In genomic region chr2:129630978-129631660, GRCm38 (mm10) we compare ENCODE assay signal across 21 mouse cellular contexts. TPM values are rescaled to one million over a fixed set of nuclear protein-coding genes. Genes with fewer than 3 reads are reported as not detected.
DNase-seq lines count a peak whose midpoint lies in the region; ATAC-seq and TF ChIP-seq lines count a peak whose summit lies in the region.
"Had no signal": no experiment of that assay in that cellular context is flagged by ENCODE, and none has a peak within 500 bp of the region (broad histone marks: within the 10 kb centered on the region; RNA-seq: fewer than 3 reads in every experiment).

No protein-coding gene starts in this region.

- H3K27me3 ChIP-seq in forebrain, embryonic 10.5 days (ENCODE audit: poor library complexity, severe bottlenecking) = no peaks in the 10 kb centered on the region
- no peaks in the 10 kb centered on the region for H3K27me3 ChIP-seq in forebrain, embryonic 13.5 days
- no peaks in the 10 kb centered on the region for H3K27me3 ChIP-seq in lung, postnatal 0 days (replicated peaks; ENCODE audit: insufficient read depth, low read length)
- H3K27me3 ChIP-seq: limb, embryonic 12.5 days; liver, embryonic 12.5 days; midbrain, embryonic 13.5 days; neural tube, embryonic 12.5 days had no signal

- ATAC-seq in forebrain, embryonic 13.5 days = no peak
- no peak for ATAC-seq in lung, postnatal 0 days
- no peak for ATAC-seq in frontal cortex, adult (ENCODE audit: low TSS enrichment)
- ATAC-seq: hindbrain, postnatal 0 days; intestine, embryonic 16.5 days; liver, embryonic 12.5 days; midbrain, embryonic 13.5 days had no signal

- H3K36me3 ChIP-seq in forebrain, embryonic 10.5 days (replicated peaks) = peaks cover 22% of the 10 kb centered on the region
- H3K36me3 ChIP-seq in forebrain, embryonic 13.5 days (ENCODE audit: poor library complexity, severe bottlenecking) = peaks cover 21% of the 10 kb centered on the region
- H3K36me3 ChIP-seq in lung, postnatal 0 days (ENCODE audit: insufficient read depth, low read length) = no peaks in the 10 kb centered on the region

- no peak for TF ChIP-seq POLR2A in lung, adult 2 months (IDR thresholded peaks at IDR 0.05; ENCODE audit: borderline replicate concordance, extremely low read depth, low read depth, low read length)

- H3K4me1 ChIP-seq in forebrain, embryonic 10.5 days = no peaks in the 10 kb centered on the region
- H3K4me1 ChIP-seq in forebrain, embryonic 13.5 days = no peaks in the 10 kb centered on the region
- H3K4me1 ChIP-seq in lung, adult 2 months (ENCODE audit: control insufficient read depth, insufficient read depth, low read length) = peaks cover 12% of the 10 kb centered on the region
- peaks cover 4% of the 10 kb centered on the region; the same call in 1 of the 2 replicates for H3K4me1 ChIP-seq in lung, postnatal 0 days (ENCODE audit: insufficient read depth, low read depth, low read length)
- H3K4me1 ChIP-seq: limb, embryonic 12.5 days; midbrain, embryonic 13.5 days; neural tube, embryonic 12.5 days had no signal

- no peak overlapping the region for H3K9ac ChIP-seq in forebrain, embryonic 13.5 days
- H3K9ac ChIP-seq in lung, postnatal 0 days (replicated peaks; ENCODE audit: low read depth) = no peak overlapping the region
- H3K9ac ChIP-seq: limb, embryonic 12.5 days; liver, embryonic 12.5 days; lung, embryonic 14.5 days; midbrain, embryonic 13.5 days; neural tube, embryonic 12.5 days had no signal

- no peak overlapping the region for H3K27ac ChIP-seq in forebrain, embryonic 10.5 days
- H3K27ac ChIP-seq in forebrain, embryonic 13.5 days = no peak overlapping the region
- no peak overlapping the region for H3K27ac ChIP-seq in lung, postnatal 0 days (ENCODE audit: low read length)
- H3K27ac ChIP-seq: hindbrain, postnatal 0 days; layer of hippocampus, adult 2 months; limb, embryonic 12.5 days; liver, embryonic 12.5 days; midbrain, embryonic 13.5 days; neural tube, embryonic 12.5 days had no signal

- no peak for TF ChIP-seq CTCF in lung, adult 2 months (IDR thresholded peaks at IDR 0.05; ENCODE audit: insufficient read depth, low read length)
- TF ChIP-seq CTCF in lung, postnatal 0 days (IDR thresholded peaks at IDR 0.05) = no peak

- H3K4me3 ChIP-seq in forebrain, embryonic 10.5 days = no peak overlapping the region
- H3K4me3 ChIP-seq in forebrain, embryonic 13.5 days = no peak overlapping the region
- no peak overlapping the region for H3K4me3 ChIP-seq in lung, adult 2 months (replicated peaks; ENCODE audit: extremely low read depth, low read depth, low read length)
- no peak overlapping the region for H3K4me3 ChIP-seq in lung, postnatal 0 days (ENCODE audit: low read depth, low read length)
- H3K4me3 ChIP-seq: layer of hippocampus, adult 2 months; limb, embryonic 12.5 days; liver, embryonic 12.5 days; megakaryocyte, embryonic 14.5 days; midbrain, embryonic 13.5 days; neural tube, embryonic 12.5 days had no signal

- no peak for TF ChIP-seq EP300 in lung, postnatal 0 days (IDR thresholded peaks at IDR 0.05)

- DNase-seq in adrenal gland, adult 8-10 months = peak; percentile 35
- no peak for DNase-seq in adrenal gland, postnatal 25 days
- peak; percentile 11 for DNase-seq in forebrain, embryonic 10.5 days (ENCODE audit: extremely low spot score, low spot score)
- peak; percentile 4 for DNase-seq in lung, adult 2 months
- DNase-seq in lung, postnatal 0 days (ENCODE audit: low spot score) = no peak
- peak; percentile 34 for DNase-seq in adrenal gland, postnatal 14 days
- DNase-seq: kidney, adult 9 months; kidney, postnatal 14 days; lung, embryonic 14.5 days; lung, postnatal 36 days had no signal

- H3K4me2 ChIP-seq in forebrain, embryonic 13.5 days = no peak overlapping the region
- no peak overlapping the region for H3K4me2 ChIP-seq in lung, postnatal 0 days (replicated peaks; ENCODE audit: low read depth, low read length)
- H3K4me2 ChIP-seq: heart, embryonic 11.5 days; limb, embryonic 12.5 days; liver, embryonic 12.5 days; lung, embryonic 14.5 days; midbrain, embryonic 13.5 days; neural tube, embryonic 12.5 days had no signal

- H3K9me3 ChIP-seq in forebrain, embryonic 10.5 days = no peaks in the 10 kb centered on the region
- no peaks in the 10 kb centered on the region for H3K9me3 ChIP-seq in forebrain, embryonic 13.5 days (replicated peaks)
- H3K9me3 ChIP-seq in lung, postnatal 0 days (ENCODE audit: low read length) = no peaks in the 10 kb centered on the region
- H3K9me3 ChIP-seq: limb, embryonic 12.5 days; liver, embryonic 12.5 days; megakaryocyte, embryonic 14.5 days; midbrain, embryonic 13.5 days; neural tube, embryonic 12.5 days had no signal

- 93% methylated on average over 7 of the region's 7 CpGs for WGBS in forebrain, embryonic 10.5 days
- WGBS in forebrain, embryonic 13.5 days = 90% methylated on average over 7 of the region's 7 CpGs
- 79% methylated on average over 7 of the region's 7 CpGs for WGBS in lung, adult 2 months
- 78% methylated on average over 7 of the region's 7 CpGs for WGBS in lung, postnatal 0 days

RNA-seq across cellular contexts. Expression of gene Sirpa, which starts 38.5 kb away (rescaled TPM):
- 10 to 100 TPM; 58.4 to 75.6 (median 70.1) TPM for total RNA-seq in adrenal gland, adult 8-10 months (2022)
- 46.7 and 58.4 TPM in 2 replicates for total RNA-seq in adrenal gland, postnatal 25 days (2021)
- polyA plus RNA-seq in forebrain, embryonic 10.5 days (2016; fragmentation: Nextera tagmentation; extraction: Ambion mirVana) = 15.6 and 16.0 TPM in 2 replicates
- polyA plus RNA-seq in forebrain, embryonic 13.5 days (2015; fragmentation: Nextera tagmentation; extraction: Ambion mirVana) = 16.9 and 19.5 TPM in 2 replicates
- 78.2 and 94.2 TPM in 2 replicates for polyA plus RNA-seq in lung, adult 2 months (2012; rRNA removed)
- polyA plus RNA-seq in lung, postnatal 0 days (2015; fragmentation: Nextera tagmentation; extraction: Ambion mirVana) = 30.1 and 35.4 TPM in 2 replicates
- total RNA-seq in adrenal gland, postnatal 14 days (2021) = 39.9 and 47.4 TPM in 2 replicates

Comparison
In these comparisons a context has a peak if more than half of its experiments do, and no peak if none do; other contexts are left out.
1. DNase-seq: peak in adrenal gland, adult 8-10 months (single experiment), forebrain, embryonic 10.5 days (single experiment), lung, adult 2 months (single experiment) and adrenal gland, postnatal 14 days (single experiment); none in adrenal gland, postnatal 25 days (single experiment) and lung, postnatal 0 days (single experiment).